Mouse (Mus musculus) frontal cortex, postnatal 14 days (tissue): Measurements from ENCODE around the gene Gm7138.
"Not testable (repeated sequence)": the region's sequence is repeated elsewhere in the genome, so short reads cannot be mapped to it uniquely, and the experiment has no call there.

Source experiments
- DNase-seq, 2 experiments: peaks; one replicate each; pipeline ENCODE4 v3.0.0; 2022; ENCODE audit warnings: low spot score in 2 of 2

The Gm7138 gene

GRCm38 (mm10) chr10:77750686-77751085 is 26.1 kb downstream of the Gm7138 start:
- not testable (repeated sequence) for DNase-seq

DNA sequence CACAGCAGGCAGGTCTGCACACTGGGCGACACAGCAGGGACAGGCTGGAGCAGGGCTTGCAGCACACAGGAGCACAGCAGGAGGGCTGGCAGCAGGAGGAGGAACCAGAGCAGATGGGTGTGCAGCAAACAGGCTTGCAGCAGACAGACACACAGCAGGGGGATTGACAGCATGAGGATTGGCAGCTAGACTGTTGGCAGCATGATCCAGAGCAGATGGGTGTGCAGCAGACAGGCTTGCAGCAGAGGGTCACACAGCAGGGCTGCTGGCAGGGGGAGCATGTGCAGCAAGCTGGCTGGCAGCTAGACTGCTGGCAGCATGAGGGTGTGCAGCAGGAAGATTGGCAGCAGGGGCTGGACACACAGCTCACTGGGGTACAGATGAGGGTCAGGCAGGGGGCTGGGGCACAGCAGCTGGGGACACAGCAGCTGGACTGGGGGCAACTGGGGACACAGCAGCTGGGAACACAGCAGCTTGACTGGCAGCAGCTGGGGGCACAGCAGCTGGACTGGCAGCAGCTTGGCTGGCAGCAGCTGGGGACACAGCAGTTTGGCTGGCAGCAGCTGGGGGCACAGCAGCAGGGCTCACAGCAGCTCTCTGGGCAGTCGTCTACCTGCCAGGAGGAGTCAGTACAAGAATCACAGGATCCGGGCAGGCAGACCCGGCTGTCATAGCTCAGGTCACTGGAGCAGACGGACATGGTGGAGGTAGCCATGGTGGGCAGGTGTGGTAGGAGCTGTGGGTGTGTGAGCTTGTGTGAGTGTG is 34.6 kb downstream of the Gm7138 start, which contains the start of gene Gm18596:
Gene Gm18596 (minus strand): TSS at position 715 of the 765 bp plus-strand sequence.
- not testable (repeated sequence) for DNase-seq

DNA sequence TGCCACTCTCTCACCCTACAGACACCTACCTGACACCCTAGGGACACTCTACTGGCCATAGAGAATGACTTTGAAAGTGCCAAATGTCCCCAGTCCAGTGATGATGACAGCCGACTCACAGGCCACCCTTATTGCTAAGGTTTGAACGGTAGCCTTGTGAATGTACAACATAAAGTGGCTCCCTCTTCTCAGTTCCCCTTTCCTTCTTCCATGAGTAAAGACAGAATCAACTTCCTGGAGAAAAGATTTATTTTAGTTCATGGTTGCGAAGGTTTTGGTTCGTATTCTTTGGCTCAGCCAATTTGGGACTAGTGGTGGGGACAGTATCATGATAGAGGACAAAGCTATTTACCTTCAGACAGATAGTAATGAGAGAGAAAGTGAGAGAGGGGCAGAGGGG is 37.8 kb downstream of the Gm7138 start:
- DNase-seq, result no peak

GRCm38 (mm10) chr10:77735928-77736327 is 40.8 kb downstream of the Gm7138 start:
- DNase-seq, result no peak

DNA sequence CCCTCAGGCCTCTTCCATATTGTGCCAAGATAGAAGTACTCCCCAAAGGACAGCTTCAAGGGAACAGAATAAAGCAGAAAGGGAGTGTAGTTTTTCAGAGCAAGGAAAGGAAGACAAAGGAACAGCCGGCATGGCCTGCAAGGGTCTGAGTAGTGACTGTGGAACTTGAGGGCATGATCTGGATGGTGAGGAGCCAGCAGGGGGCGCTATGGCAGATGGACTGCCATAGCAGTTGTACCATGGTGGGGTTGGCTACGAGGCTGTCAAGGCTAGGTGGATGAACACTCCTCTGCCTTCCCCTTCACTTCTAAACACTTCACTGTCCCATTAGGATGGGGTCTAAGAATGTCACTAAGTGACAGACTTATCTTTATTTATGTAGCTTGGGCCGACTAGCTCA is 47.5 kb downstream of the Gm7138 start:
- no peak for DNase-seq

GRCm38 (mm10) chr10:77728280-77728679 is 48.5 kb downstream of the Gm7138 start:
- DNase-seq, result no peak
